Mouse (Mus musculus) midbrain, embryonic 14.5 days (tissue): Measurements from ENCODE around the gene Rsbn1l. TPM values are rescaled to one million over a fixed set of nuclear protein-coding genes. Genes with fewer than 3 reads are reported as not detected.
A peak's percentile ranks its signal among the peaks of the same experiment; 100 is the strongest.

Experiments
- ATAC-seq: fragments of 200-750 bp; cut with Nextera tagmentation; 2 replicates; pipeline ENCODE4 v1.8.0; 2017; ENCODE audit warnings: moderate number of reproducible peaks, moderate library complexity; ENCODE audit not compliant: low FRiP score, low TSS enrichment
- DNase-seq: peaks from one replicate; pipeline ENCODE4 v3.0.0-alpha.2; 2015
- H3K27ac ChIP-seq: fragments of 300-500 bp; sonication (generic); replicated peaks from 2 replicates; pipeline ENCODE4 v1.5.1; 2014; ENCODE audit warnings: mild to moderate bottlenecking, low read depth, low read length, moderate library complexity
- H3K27me3 ChIP-seq: fragments of 300-500 bp; sonication (generic); 2 replicates; pipeline ENCODE4 v1.6.1; 2014; ENCODE audit warnings: low read length, control low read depth, mixed read lengths; ENCODE audit not compliant: control insufficient read depth, insufficient read depth
- H3K36me3 ChIP-seq: fragments of 300-500 bp; sonication (generic); 2 replicates; pipeline ENCODE4 v1.6.1; 2014; ENCODE audit warnings: low read length, control low read depth; ENCODE audit not compliant: control insufficient read depth, insufficient read depth
- H3K4me1 ChIP-seq: fragments of 300-500 bp; sonication (generic); 2 replicates; pipeline ENCODE4 v1.6.1; 2014; ENCODE audit warnings: mild to moderate bottlenecking, antibody characterized with exemption, low read length, control low read depth; ENCODE audit not compliant: control insufficient read depth, insufficient read depth
- H3K4me2 ChIP-seq: fragments of 300-500 bp; sonication (generic); 2 replicates; pipeline ENCODE4 v1.6.1; 2014; ENCODE audit warnings: mild to moderate bottlenecking, low read length, moderate library complexity
- H3K4me3 ChIP-seq: fragments of 300-500 bp; sonication (generic); replicated peaks from 2 replicates; pipeline ENCODE4 v1.5.1; 2014; ENCODE audit warnings: low read depth, low read length
- H3K9ac ChIP-seq: fragments of 300-500 bp; sonication (generic); replicated peaks from 2 replicates; pipeline ENCODE4 v1.6.1; 2014; ENCODE audit warnings: mild to moderate bottlenecking, low read length, moderate library complexity
- H3K9me3 ChIP-seq: fragments of 300-500 bp; sonication (generic); 2 replicates; pipeline ENCODE4 v1.6.1; 2016; ENCODE audit warnings: low read length, control low read depth, mixed read lengths; ENCODE audit not compliant: control insufficient read depth
- WGBS: fragments of 180-500 bp; shearing (Covaris S2); extraction: QIAGEN DNeasy Blood & Tissue Kit; methylation state at CpG from one replicate; pipeline ENCODE4 v1.1.7; 2014; 5-methylcytosine and 5-hydroxymethylcytosine counted together
- polyA plus RNA-seq: library from polyadenylated mRNA; unstranded; fragments of >200 nt; fragmentation: Nextera tagmentation; extraction: Ambion mirVana; gene quantifications from 2 replicates; pipeline ENCODE4 v1.2.1, GENCODE M21; 2014

The Rsbn1l gene
- polyA plus RNA-seq, 1 experiment from 2014 or later = 5.7 TPM

- Histone ChIP-seq H3K4me3 (no peak overlapping the region), H3K4me1 (no peaks in the 10 kb centered on the region), H3K27me3 (no peaks in the 10 kb centered on the region), H3K36me3 (peaks cover 25% of the 10 kb centered on the region), H3K9ac (no peak overlapping the region), H3K27ac (no peak overlapping the region), H3K9me3 (no peaks in the 10 kb centered on the region), H3K4me2 (no peak overlapping the region)
- ATAC-seq = no peak
- DNase-seq = no peak
- 96% methylated on average over 2 of the region's 2 CpGs for WGBS
These were observed 51.6 kb downstream of the Rsbn1l start for GRCm38 (mm10) chr5:20904647-20905046.

GRCm38 (mm10) chr5:20897446-20898167 lies 58.6 kb downstream of the Rsbn1l start:
- Histone ChIP-seq H3K36me3 (peaks cover 28% of the 10 kb centered on the region), H3K4me3 (no peak overlapping the region), H3K9me3 (no peaks in the 10 kb centered on the region), H3K4me1 (no peaks in the 10 kb centered on the region), H3K27me3 (no peaks in the 10 kb centered on the region), H3K9ac (no peak overlapping the region), H3K27ac (no peak overlapping the region), H3K4me2 (no peak overlapping the region)
- no peak for ATAC-seq
- DNase-seq = no peak
- WGBS = 93% methylated on average over 2 of the region's 2 CpGs

GRCm38 (mm10) chr5:20884036-20884620 lies 72.1 kb downstream of the Rsbn1l start:
- peak overlapping the region; percentile 76; the same call in 1 of the 2 replicates for H3K4me3 ChIP-seq
- H3K36me3 ChIP-seq = no peaks in the 10 kb centered on the region; the same call in 1 of the 2 replicates
- ATAC-seq (no peak), DNase-seq (no peak)
- H3K4me1 ChIP-seq = peaks cover 19% of the 10 kb centered on the region
- no peaks in the 10 kb centered on the region for H3K27me3 ChIP-seq
- H3K4me2 ChIP-seq = peak overlapping the region; percentile 60
- H3K27ac ChIP-seq = no peak overlapping the region
- 85% methylated on average over 4 of the region's 4 CpGs for WGBS
- H3K9ac ChIP-seq = no peak overlapping the region
- H3K9me3 ChIP-seq = no peaks in the 10 kb centered on the region

GRCm38 (mm10) chr5:20881915-20882800 lies 74.0 kb downstream of the Rsbn1l start, which contains the start of the genes Phtf2 and Tmem60:
Gene Phtf2, minus strand, starts transcription at chr5:20882124.
Gene Tmem60, plus strand, starts transcription at chr5:20882191.
- Histone ChIP-seq H3K36me3 (no peaks in the 10 kb centered on the region; the same call in 1 of the 2 replicates), H3K9ac (peak within 1 kb of the TSS; percentile 82), H3K27ac (peak within 1 kb of the TSS; percentile 95), H3K4me2 (peak within 1 kb of the TSS; percentile 62), H3K27me3 (no peaks in the 10 kb centered on the region), H3K9me3 (no peaks in the 10 kb centered on the region), H3K4me1 (peaks cover 19% of the 10 kb centered on the region), H3K4me3 (peak within 1 kb of the TSS; percentile 76)
- peak; percentile 99 for DNase-seq
- WGBS = under 1% methylated on average over 94 of the region's 94 CpGs
- peak; percentile 98 for ATAC-seq

- Histone ChIP-seq H3K36me3 (no peaks in the 10 kb centered on the region; the same call in 1 of the 2 replicates), H3K4me3 (peak overlapping the region; percentile 76), H3K27ac (peak overlapping the region; percentile 95), H3K9me3 (no peaks in the 10 kb centered on the region), H3K4me2 (peak overlapping the region; percentile 62), H3K27me3 (no peaks in the 10 kb centered on the region), H3K4me1 (peaks cover 19% of the 10 kb centered on the region), H3K9ac (peak overlapping the region; percentile 82)
- 2% methylated on average over 50 of the region's 64 CpGs for WGBS
- ATAC-seq (no peak), DNase-seq (peak; percentile 81)
These were observed 75.1 kb downstream of the Rsbn1l start for GRCm38 (mm10) chr5:20880797-20881775.

- DNase-seq (no peak), ATAC-seq (no peak)
- Histone ChIP-seq H3K36me3 (no peaks in the 10 kb centered on the region), H3K4me3 (peak overlapping the region; percentile 76), H3K4me2 (peak overlapping the region; percentile 62), H3K27ac (no peak overlapping the region), H3K9me3 (no peaks in the 10 kb centered on the region), H3K4me1 (peaks cover 19% of the 10 kb centered on the region), H3K9ac (no peak overlapping the region; the same call in 1 of the 2 replicates), H3K27me3 (no peaks in the 10 kb centered on the region)
- 70% methylated on average over 2 of the region's 2 CpGs for WGBS
These were observed 75.8 kb downstream of the Rsbn1l start for GRCm38 (mm10) chr5:20880386-20880785.

GRCm38 (mm10) chr5:20876934-20877426 lies 79.2 kb downstream of the Rsbn1l start:
- Histone ChIP-seq H3K4me3 (no peak overlapping the region), H3K36me3 (no peaks in the 10 kb centered on the region), H3K27me3 (no peaks in the 10 kb centered on the region), H3K4me1 (peaks cover 6% of the 10 kb centered on the region; the same call in 1 of the 2 replicates), H3K9me3 (no peaks in the 10 kb centered on the region), H3K4me2 (no peak overlapping the region), H3K9ac (no peak overlapping the region), H3K27ac (no peak overlapping the region)
- ATAC-seq = no peak
- no peak for DNase-seq
- 90% methylated on average over 1 of the region's 1 CpGs for WGBS
